Mouse (Mus musculus): Measurements from ENCODE around the gene Rap1gap2.

DNA sequence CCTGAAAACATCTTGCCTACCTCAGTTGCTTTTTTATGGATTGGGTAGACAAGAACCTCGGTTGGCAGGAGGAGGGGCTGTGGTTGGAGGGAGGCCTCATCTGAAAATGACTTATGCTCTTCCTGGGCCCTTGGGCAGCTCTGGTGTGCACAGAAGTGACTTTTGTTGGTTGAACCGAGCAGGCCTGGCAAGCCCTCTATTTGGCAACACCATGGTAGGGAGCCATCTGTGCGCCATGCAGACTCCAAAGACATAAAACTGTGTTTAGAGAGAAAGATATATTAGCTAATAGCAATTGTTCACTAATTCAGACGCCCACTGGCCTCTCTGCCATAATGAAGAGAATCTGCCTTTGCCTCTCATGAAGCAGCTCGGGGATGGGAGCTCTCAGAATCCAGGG lies 94.6 kb downstream of the Rap1gap2 start:
- TF ChIP-seq CTCF (conservative IDR thresholded peaks at IDR 0.05 in 1 of 2, IDR thresholded peaks at IDR 0.05 in 1 of 2; ENCODE audit: low read depth in 2 of 2, low read length in 2 of 2), result no peak
- TF ChIP-seq HCFC1 (IDR thresholded peaks at IDR 0.05; ENCODE audit: low read depth, low read length), result no peak
- no peak for TF ChIP-seq MAX (IDR thresholded peaks at IDR 0.05; ENCODE audit: low read length)
- no peak for TF ChIP-seq GABPA (IDR thresholded peaks at IDR 0.05; ENCODE audit: insufficient replicate concordance, low read depth, low read length)
- TF ChIP-seq POLR2A (IDR thresholded peaks at IDR 0.05; ENCODE audit: low read depth, low read length), result no peak
- no peak for TF ChIP-seq SIN3A (IDR thresholded peaks at IDR 0.05; ENCODE audit: low read length)
- TF ChIP-seq CHD1 (IDR thresholded peaks at IDR 0.05; ENCODE audit: low read depth, low read length), result no peak
- TF ChIP-seq RAD21 (IDR thresholded peaks at IDR 0.05; ENCODE audit: low read depth, low read length), result no peak
